Mouse (Mus musculus) small intestine, adult 2 months (tissue): ENCODE data around the gene Arl16.

Source experiments
- CTCF ChIP-seq: fragments of 200-500 bp; IDR thresholded peaks from 2 replicates; pipeline ENCODE4 v1.5.1; 2012; ENCODE audit warnings: low read depth, mild to moderate bottlenecking, control low read depth, inconsistent platforms, low read length, moderate library complexity, mixed read lengths; ENCODE audit not compliant: insufficient replicate concordance, insufficient read length; ENCODE audit errors: extremely low read depth
- POLR2A ChIP-seq: fragments of 200-500 bp; IDR thresholded peaks from 2 replicates; pipeline ENCODE4 v1.6.1; 2012; ENCODE audit warnings: low read depth, mild to moderate bottlenecking, control low read depth, inconsistent platforms, low read length, moderate library complexity

DNA sequence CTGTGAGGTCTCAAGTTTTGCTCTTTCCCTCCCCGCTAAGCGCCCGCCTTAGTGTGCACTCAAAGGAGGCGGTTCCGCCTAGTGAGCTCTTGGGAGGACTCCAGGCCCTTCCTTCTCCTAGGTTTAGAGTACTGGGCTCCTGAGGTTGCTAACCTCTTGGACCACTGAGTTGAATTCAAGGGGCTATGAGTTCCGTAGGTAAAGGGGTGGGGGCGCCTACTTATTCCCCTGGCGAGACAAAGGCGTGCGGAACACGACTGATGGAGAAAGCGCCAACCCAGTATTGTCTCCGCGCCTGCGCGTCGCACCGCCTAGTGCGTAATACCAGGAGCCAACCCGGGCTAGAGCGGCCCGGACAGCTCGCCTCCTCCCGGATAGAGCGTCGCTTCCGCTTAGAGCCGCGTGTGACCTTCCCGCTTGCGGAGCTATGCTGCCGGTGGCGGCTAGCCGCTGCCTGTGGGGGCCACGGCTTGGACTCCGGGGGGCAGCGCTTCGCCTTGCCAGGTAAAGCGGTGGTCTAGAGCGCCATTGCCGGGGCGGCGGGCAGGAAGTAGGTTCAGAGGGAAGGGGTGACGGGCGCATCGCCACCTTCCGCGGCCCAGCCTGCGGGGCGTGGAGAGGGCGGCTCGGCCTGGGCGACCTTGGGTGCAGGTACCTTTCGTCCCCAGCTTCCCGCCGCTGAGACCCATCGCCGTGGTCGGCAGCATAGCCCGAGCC is 17.0 kb upstream of the Arl16 start, which contains the start of gene Mrpl12:
- TF ChIP-seq POLR2A (peak; percentile 61), CTCF (0 out of 2 replicates have a peak, but pooled peaks have one; percentile 3)
